Mouse (Mus musculus) lung, postnatal 4 days (tissue): ENCODE data around the gene Ago1.

Source experiments
- DNase-seq, 2 experiments: peaks; one replicate each; pipeline ENCODE4 v3.0.0; 2021

The Ago1 gene

DNA sequence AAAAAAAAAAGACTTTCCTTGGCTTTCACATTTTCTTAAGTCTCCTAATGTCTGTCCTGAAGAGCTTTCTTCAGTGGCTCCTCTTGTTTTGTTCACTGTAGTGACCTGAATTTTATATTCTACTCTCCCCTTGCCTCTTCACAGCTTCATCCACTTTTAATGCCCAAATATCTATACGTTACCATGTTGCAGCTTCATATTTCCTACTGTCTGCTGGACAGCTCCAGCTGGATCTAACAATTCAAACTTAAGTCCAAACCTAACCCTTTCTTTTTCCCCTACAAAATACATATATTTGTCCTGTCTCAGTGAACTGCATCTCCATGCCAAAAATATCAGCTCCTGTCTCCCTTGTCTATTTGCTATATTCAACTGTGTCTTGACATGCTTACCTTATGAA, 951 bp upstream of the Ago1 start:
- no peak for DNase-seq

DNA sequence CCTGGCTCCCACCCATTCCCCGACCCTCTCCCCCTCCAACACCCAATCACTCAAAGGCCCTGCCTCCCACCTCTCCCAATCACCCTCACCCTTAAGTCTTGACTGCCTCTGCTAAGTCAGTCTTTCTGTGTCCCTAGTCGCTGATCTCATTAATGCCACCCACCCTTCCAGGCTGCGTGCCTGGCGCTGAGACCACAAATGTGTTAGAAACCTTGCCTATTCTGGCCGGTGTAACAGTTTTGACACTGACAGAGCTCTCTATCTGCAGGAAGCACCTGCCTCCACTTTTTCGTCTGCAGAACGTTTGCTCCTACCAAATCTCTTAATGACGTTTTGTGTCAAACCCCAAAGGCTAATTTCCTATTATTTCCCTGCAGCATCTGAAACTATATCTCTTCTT, 542 bp upstream of the Ago1 start:
- DNase-seq = no peak

DNA sequence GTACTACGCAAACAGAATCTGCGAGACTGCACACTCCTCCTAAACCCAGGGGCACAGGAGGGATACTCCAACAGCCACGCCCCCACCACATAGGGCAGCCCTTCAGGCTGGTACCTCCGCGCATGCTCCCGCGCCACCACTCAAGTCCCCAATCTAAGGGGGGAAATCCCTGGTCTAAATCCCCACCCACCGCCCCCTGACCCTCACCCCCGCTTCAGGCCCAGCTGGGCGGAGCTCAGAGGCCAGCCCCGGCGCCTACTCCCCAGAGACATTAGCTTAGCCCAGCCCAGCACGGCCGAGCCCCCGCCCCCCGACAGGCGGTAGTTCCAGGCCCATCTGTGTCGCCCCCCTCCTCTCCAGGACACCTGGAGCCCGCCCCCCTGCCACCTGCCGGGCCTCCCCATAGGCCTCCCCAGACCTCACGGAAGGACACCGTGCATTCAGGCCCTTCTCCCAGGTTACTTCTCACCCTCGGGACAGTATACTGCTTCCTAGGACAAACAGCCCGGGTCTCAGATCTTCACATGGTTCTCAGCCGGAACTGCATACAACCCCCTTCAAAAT, 580 bp downstream of the Ago1 start:
- peak; percentile 77 to 87 for DNase-seq

DNA sequence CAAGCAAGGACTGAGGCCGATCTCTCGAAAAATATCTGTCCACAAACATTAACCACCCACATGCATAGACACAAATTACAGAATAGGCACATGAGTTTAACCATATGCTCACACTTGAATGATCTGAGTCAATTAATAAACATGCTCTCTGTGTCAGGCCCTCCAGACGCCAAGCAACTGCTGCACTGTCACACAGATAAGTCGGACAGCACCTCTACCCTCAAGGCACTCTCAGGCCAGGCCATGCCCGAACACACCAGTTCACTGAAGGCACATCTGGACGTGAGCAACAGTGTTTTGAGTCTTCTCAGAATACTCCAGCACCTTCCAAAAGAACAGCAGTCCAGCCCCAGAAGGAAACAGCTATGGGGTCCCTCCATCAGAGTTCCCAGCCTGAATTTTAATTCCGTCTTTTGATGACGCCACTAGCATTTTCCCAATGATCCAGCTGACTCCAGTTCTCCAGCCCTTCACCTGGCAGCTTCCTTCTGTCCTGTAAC, 2.1 kb downstream of the Ago1 start:
- no peak for DNase-seq

DNA sequence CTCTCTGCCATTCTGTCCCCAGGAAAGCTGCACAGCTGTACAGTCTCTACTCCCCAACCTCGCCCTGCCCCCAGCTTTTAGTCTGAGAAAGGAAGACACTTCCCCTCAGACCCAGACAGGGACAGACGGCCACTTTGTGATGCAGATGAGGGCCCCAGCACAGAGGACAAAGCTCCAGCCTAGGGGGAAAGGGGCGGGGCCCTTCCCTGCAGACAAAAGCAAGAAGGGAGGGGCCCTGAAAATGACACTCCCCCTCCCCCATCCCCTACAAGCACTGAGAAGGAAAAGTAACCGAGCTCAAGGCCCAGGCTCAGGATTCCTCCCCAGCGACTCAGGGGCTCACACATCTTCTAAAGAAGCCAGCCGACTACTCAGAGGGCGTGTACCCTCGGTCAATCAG, 2.5 kb downstream of the Ago1 start:
- DNase-seq = peak; percentile 44 to 65

DNA sequence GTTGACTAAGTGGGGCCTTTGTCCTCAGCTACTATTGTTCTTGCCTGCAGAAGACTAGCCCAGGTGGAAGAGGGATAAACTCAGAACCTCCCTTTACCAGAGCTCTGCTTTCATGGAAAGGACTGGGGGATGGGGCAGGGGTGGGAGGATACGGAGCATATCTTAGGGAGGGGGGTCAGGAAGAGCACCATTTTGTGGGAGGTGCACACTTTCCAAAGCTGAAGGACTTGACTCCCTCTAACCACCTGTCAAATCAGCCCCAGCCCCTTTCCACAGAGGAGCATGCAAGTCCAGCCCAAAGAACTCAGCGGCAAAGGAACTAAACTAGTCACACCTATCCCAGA, 3.5 kb downstream of the Ago1 start:
- DNase-seq = no peak

DNA sequence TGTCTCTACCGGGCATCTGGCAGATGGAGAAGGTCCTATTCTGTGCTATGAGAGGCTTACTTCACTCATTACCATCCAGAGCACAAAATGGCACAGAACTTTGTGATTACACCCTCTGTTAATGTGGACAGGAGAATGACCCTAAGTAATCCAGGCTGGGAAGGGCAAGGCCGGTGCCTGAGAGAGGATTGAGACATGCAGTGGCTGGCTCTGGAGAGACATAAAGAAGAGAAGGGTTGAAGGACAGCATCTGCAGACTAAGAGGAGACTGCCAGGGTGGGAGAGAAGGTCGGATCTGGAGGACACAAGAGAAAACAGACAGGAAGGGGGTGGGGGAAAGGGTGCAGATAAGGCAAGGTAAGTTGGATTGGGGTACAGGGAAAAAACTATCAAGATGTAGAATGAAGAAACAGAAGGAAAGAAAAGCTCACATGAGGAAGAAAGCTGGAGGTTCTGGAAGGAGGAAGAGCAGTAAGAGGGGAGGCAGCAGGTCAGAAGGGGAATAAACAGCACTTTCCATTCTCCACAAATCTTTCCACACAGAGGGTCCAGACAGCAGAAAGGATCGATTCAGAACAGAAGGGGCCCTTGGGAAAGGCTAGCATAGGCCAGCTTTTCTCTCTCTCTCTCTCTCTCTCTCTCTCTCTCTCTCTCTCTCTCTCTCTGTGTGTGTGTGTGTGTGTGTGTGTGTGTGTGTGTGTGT, 4.0 kb downstream of the Ago1 start:
- no peak for DNase-seq

DNA sequence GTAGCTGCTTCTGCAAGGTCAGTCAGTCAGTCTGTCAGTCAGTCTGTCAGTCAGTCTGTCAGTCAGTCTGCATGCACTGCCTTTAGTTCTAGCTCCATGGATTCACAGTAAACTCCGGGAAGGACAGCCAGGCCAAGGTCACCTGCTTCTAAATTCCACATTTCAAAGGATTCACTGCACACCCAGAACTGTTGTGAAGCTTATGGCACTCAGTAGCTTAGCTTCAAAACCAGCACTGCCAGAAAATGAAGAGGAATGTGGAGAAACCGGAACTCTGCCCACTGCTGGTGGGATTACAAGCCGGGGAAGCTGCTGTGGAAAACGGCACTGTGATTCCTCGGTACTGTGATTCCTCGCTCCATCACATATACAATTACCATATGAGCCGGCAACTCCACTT, 12.9 kb downstream of the Ago1 start:
- no peak for DNase-seq

DNA sequence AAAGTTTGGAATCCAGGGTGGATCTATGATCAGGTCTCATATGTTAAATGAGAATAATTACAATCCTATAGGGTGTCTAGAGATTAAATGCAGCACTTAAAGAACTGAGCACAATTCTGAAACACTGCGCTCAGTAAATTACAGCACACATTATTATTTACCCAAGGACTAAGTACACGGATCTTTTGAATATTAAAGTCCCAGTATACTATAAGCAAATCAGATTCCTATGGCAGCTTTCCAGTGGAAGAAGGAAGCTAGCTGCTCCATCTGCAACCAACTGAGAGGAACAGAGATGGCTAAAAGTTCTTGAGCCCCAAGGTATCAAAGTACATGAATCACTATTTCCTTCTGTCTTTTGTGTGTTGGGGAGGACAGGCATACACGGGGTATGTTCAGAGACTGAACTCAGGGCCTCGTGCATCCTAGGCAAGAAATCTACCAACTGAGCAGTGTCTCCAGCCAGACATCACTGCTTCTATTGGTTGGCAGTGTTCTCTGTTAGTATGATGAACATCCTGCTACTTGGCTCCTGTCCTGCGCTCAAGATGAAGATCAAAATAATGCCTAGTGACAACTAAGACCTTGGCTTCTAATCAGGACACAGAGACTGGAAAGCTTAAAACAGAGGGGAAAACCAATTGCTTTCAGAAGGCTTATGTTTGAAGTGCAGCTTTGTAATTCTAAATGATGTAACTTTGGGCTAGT, 13.7 kb downstream of the Ago1 start:
- DNase-seq = no peak

DNA sequence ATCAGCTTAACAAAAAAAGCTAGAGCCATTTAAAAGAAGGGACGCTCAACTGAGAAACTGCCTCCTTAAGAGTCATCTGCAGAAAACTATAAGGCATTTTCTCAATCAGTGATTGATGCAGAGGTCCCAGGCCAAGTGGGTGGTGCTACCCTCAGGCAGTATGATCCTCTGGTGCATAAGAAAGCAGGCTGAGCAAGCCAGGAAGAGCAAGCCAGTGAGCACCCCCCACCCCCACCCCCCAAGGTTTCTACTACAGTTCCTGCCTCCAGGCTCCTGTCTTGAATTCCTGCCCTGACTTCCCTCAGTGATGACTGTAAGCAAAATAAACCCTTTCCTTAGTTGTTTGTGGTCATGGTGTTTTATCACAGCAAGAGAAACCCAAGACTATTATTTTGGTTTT, 18.1 kb downstream of the Ago1 start:
- no peak for DNase-seq

DNA sequence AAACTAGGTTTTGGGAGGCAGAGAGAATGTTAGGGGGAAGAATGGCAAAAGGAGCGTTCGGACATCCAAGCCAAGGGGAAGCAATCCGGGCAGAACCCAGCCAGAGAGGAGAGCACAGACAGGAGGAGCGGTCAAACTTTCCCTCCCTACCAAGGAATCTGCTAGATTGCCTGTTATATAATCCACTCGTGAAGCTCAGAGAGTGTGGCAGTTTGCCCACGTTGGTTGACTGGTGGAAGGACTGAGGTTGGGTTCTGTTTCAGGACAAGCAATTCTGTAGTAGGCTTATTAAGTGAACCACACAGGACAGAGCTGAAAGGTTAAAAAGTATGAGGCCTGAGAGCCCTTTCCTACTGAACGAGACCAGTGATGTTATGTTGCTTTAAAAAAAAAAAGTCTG, 21.3 kb downstream of the Ago1 start:
- DNase-seq = no peak

DNA sequence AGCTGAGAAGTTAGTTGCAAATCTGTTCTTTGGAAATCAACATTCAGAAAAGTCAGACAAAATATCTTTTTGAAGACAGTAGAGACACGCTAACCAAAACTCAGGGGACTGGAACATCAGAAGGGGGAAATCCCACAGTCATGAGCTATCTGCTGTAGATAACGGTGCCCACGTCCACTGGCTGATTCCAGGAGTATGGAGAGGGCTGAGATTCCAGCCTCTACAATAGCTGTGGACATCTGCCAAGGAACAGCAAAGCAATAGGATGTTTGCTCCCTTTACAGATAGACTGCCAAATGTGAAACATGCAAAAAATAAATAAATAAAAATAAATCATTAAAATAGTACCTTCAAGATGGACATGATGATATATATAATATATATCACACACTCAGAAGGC, 23.9 kb downstream of the Ago1 start:
- DNase-seq = no peak

DNA sequence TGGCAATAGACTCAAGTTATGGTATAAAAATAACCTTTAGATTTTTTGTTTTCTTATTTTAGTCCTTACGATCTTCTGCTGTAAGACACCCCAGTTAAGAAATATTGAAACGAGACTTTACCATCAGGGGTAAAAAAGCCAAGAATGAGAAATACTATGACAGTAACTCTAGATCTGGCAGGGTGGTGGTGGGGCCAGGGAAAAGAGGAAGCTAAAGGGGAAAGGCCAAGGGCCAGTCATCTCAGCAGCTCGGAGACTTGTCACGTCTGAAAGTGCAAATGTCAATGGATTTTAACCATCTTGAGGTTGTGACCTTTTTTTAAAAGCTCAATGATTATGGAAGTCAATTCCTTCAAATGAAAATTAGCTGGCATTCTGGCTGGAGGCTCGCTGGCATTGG, 30.1 kb downstream of the Ago1 start:
- no peak for DNase-seq

DNA sequence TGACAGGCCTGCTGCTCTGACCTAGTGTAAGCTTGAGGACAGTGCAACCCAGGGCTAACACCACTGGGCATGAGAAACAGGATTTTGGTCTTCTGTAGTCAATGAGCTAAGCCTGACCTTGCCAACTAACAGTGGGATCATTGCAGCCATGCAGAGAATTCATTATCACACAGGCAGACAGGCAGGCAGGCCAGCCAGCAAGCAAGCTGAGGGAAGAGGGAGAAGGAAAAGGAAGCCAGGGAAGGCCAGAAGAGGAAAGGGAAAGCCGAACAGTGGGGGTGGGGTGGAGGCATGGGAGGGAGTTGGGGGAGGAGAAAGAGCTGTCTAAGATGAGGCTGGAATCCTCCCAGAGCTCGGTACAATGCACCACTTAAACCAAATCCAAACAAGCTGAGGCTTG, 32.1 kb downstream of the Ago1 start:
- no peak for DNase-seq

DNA sequence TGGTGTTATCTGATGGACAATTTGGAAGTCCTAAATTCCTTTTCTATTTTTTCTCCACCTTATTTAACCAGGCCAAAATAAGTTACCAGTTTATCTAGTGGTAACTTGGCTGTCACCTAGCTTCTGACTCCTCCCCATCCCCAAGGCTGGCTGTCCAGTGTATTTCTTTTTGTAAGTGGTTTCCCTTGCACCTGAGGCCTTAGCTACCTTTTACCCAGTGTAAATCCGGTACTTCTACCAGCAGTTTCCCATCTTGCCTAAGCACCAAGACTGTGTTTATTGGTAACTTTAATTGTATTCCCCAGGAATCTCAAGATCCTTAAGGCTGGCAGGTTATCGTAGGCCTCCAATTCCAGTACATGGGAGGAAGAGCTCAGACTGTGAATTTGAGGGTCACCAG, 34.3 kb downstream of the Ago1 start:
- DNase-seq = no peak

DNA sequence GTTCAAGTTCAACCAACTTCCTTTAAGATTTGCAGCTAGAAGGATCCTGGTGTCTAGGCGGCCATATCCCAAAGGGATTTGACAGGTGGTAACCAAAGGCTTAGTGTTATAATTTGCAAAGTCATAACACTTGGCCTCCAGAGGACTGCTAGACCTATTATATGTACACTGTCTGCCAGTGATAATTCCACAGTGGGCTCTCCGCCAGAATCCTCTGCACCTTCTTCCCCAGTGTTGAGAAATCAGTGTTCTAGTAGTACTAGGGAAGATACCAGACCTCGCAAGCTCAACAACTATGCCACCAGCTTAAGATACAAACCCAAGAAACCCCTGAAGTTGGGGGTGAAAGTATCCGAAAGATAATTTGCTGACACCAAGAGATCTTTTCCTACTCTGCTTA, 35.2 kb downstream of the Ago1 start:
- no peak for DNase-seq

DNA sequence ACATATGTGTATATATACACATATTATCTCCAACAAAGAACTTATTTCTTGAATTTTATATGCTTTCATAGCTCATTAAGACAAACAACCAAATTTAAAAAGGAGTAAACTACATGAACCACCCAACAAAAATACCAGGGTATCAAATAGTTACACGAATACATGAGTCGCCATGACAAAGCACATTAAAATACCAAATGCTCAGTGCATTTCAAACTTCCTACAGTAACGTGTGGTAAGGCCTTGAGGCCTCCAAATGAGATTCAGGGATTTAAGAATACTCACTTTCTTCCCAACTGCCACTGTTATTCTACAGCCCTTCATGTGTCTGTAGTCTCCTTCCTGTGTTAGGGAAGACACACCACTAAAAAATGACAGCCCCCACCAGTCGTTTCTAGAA, 36.6 kb downstream of the Ago1 start:
- DNase-seq = no peak

DNA sequence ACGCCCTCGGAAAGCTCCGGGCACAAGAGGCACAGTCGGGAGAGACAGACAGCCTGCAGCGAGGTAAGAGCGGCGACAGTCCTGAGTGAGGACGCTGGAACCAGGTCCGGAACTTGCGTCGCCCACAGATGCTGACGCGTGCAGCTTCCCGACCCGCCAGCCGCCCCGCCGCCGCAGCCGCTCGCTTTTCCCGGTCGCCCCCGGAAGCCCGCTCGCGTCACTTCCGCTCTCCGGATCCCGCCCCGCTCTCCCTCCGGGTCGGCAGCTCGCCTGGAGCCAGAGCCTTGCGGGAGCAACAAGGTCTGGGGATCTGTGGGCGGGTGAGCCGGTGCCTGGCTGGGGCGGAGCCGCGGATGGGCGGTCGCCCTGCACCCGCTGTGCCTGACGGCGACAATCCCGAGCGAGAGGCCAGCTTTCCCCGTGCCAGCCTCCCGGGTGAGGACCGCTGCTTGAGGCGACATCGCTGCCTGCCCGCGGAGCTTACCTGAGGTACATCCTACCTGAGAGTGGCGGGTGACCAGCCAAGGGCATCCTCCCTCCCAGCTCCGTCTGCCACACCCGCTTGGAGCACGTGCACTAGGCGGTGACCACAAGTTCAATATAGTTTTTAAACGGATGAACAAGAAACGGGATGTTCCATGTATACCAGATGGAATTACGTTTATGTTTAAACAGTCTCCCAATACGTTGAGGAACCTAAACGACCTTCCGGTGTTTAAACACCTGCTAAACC, 38.9 kb downstream of the Ago1 start, which contains the start of gene Ago3:
Gene Ago3 (minus strand): TSS at position 210 of the 733 bp plus-strand sequence.
- DNase-seq = peak; percentile 96

DNA sequence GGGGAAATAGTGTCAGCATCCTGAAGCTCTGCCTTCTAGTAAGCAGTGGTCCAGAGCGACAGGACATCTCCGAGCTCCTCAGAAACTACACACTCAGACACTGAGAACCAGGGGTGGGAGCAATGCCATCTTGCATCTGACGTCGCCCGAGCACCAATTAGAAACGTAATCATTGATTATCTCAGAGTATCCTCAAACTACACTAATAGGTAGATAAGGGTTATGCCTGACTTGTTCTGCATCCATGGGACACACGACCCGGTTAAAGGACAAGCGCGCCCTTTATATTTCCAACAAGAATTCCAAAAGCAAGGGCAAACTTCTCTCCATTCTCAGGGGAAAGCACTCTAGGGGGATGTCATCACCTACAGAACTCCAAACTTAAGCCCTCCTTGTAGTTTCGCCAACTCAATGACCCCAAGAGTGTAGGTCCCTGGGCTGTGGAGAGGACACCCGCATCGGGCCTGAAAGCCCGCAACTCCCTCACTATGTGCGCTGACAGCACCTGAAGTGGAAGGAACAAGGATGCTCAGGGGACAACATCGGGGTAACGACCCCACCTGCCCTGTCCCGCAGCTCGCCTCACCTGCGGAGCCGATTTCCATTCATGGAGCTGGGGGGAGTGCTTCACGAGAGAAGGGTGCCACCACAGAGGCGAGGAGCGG, 39.6 kb downstream of the Ago1 start:
- DNase-seq = no peak

DNA sequence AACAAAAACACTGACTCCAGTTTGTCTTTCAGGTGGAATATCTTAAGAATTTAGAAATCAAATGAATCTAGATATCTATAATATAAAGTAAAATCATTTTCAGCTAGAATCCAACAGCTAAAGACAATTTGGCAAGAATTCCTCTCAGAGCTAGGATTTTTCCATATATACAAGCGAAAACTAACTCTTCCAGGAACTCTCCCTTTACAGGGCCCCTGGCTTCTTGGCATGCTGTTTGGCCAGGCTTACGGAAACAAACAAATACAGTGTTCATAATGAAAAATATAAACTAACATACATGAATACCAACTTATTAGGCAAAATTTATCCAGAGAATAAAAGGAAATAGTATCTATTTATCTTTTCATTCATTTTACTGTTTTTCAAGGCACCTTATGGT, 44.5 kb downstream of the Ago1 start:
- no peak for DNase-seq

DNA sequence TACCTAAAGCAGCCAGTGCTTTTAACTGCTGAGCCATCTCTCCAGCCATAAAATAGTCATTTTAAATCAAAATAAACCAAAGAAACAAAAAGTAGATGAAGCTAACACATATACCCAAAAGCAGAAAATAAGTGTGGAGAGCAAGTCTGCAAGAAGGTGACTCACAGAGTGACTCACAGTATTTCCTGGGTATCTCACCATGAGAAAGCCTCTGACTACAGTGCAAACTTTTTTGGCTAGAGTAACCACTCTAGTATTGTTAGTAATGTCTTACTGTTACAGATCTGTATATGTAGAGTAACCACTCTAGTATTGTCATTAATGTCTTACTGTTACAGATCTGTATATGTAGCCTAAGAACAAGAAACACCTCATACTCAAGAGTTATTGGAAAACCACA, 52.7 kb downstream of the Ago1 start:
- DNase-seq = no peak

DNA sequence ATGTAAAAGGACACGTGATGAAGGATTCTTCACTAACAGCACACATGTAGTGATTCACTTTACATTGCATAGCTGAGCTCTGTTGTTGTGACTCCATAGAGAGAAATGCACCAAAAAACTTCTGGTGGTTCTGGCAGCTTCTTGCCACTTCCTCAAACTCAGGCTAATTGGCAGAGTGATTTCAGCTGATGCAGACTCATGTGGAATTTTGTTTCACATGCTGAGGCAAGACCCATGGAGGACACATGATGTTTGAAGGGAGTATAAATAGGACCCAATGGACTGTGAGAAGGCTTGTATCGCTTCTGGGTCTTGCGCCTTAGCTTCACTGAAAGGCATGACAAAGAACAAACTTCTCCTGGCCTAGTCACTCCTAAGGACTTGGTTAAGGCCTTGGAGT, 55.9 kb downstream of the Ago1 start:
- DNase-seq = no peak
